Mouse (Mus musculus) hindbrain, embryonic 11.5 days (tissue): ENCODE data around the gene Mmp19. TPM values are rescaled to one million over a fixed set of nuclear protein-coding genes. Genes with fewer than 3 reads are reported as not detected.
A peak's percentile ranks its signal among the peaks of the same experiment; 100 is the strongest.

Experiments
- ATAC-seq: fragments of 200-750 bp; cut with Nextera tagmentation; 2 replicates; pipeline ENCODE4 v1.8.0; 2017; ENCODE audit warnings: mild to moderate bottlenecking, moderate TSS enrichment, moderate library complexity; ENCODE audit not compliant: low FRiP score
- DNase-seq: peaks from one replicate; pipeline ENCODE4 v3.0.0-alpha.2; 2015; ENCODE audit warnings: low spot score
- H3K27ac ChIP-seq: fragments of 300-500 bp; sonication (generic); 2 replicates; pipeline ENCODE4 v1.5.1; 2014; ENCODE audit warnings: mild to moderate bottlenecking, low read depth, low read length
- H3K27me3 ChIP-seq: fragments of 300-500 bp; sonication (generic); 2 replicates; pipeline ENCODE4 v1.6.1; 2014; ENCODE audit warnings: mild to moderate bottlenecking, low read length, moderate library complexity, mixed read lengths; ENCODE audit not compliant: control insufficient read depth, insufficient read depth
- H3K36me3 ChIP-seq: fragments of 300-500 bp; sonication (generic); 2 replicates; pipeline ENCODE4 v1.6.1; 2014; ENCODE audit warnings: mild to moderate bottlenecking, low read length, moderate library complexity, mixed read lengths; ENCODE audit not compliant: control insufficient read depth, insufficient read depth
- H3K4me1 ChIP-seq: fragments of 300-500 bp; sonication (generic); replicated peaks from 2 replicates; pipeline ENCODE4 v1.6.1; 2014; ENCODE audit warnings: low read length, mixed read lengths; ENCODE audit not compliant: control insufficient read depth, insufficient read depth
- H3K4me2 ChIP-seq: fragments of 300-500 bp; sonication (generic); replicated peaks from 2 replicates; pipeline ENCODE4 v1.6.1; 2014; ENCODE audit warnings: mild to moderate bottlenecking, low read depth, low read length
- H3K4me3 ChIP-seq: fragments of 300-500 bp; sonication (generic); 2 replicates; pipeline ENCODE4 v1.5.1; 2014; ENCODE audit warnings: low read depth, low read length
- H3K9ac ChIP-seq: fragments of 300-500 bp; sonication (generic); 2 replicates; pipeline ENCODE4 v1.6.1; 2014; ENCODE audit warnings: low read depth, low read length
- H3K9me3 ChIP-seq: fragments of 300-500 bp; sonication (generic); 2 replicates; pipeline ENCODE4 v1.6.1; 2016; ENCODE audit warnings: low read length; ENCODE audit not compliant: control insufficient read depth
- WGBS: fragments of 180-500 bp; shearing (Covaris S2); extraction: QIAGEN DNeasy Blood & Tissue Kit; methylation state at CpG from one replicate; pipeline ENCODE4 v1.1.7; 2014; 5-methylcytosine and 5-hydroxymethylcytosine counted together
- polyA plus RNA-seq: library from polyadenylated mRNA; unstranded; fragments of >200 nt; fragmentation: Nextera tagmentation; extraction: Ambion mirVana; gene quantifications from 2 replicates; pipeline ENCODE4 v1.2.1, GENCODE M21; 2014

The Mmp19 gene
- 0.27 and 0.49 TPM in 2 replicates for polyA plus RNA-seq

- H3K27ac ChIP-seq = no peak within 1 kb of the TSS
- no peaks in the 10 kb centered on the region for H3K36me3 ChIP-seq
- no peak for ATAC-seq
- H3K27me3 ChIP-seq = no peaks in the 10 kb centered on the region
- no peak for DNase-seq
- no peaks in the 10 kb centered on the region for H3K9me3 ChIP-seq
- H3K4me1 ChIP-seq = no peaks in the 10 kb centered on the region
- no peak within 1 kb of the TSS for H3K9ac ChIP-seq
- no peak within 1 kb of the TSS for H3K4me2 ChIP-seq
- 73% methylated on average over 7 of the region's 7 CpGs for WGBS
- H3K4me3 ChIP-seq = no peak within 1 kb of the TSS
Measured at GRCm38 (mm10) chr10:128790398-128791124, at the start of gene Mmp19. TSS of gene Mmp19 (plus strand) at chr10:128790910.

DNA sequence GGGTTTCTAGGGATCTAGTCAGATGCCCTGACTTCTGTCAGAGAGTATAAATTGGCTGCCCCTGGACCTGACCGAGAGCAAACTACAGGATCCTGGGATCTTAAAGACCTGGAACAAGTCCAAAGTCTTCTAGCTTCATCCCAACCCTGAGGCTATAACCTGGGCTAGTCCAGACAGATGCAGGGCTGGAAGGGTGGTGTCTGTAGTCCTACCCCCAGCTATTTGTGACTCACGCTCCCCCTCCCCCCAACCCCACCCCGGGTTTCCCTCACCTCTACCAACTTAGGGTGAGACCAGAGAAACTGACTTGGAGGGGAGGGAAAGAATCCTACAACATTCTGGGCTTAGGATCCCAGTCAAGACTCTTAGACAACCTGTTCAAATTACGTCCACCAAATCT, 48.1 kb upstream of the Mmp19 start:
- Histone ChIP-seq H3K36me3 (no peaks in the 10 kb centered on the region), H3K4me3 (no peak overlapping the region), H3K9me3 (no peaks in the 10 kb centered on the region), H3K9ac (no peak overlapping the region), H3K4me1 (0 out of 2 replicates have a peak, but pooled peaks cover 4% of the 10 kb centered on the region), H3K27me3 (peaks cover 29% of the 10 kb centered on the region), H3K27ac (no peak overlapping the region), H3K4me2 (no peak overlapping the region)
- 44% methylated on average over 4 of the region's 4 CpGs for WGBS
- DNase-seq (no peak), ATAC-seq (no peak)

GRCm38 (mm10) chr10:128743235-128743634, 47.5 kb upstream of the Mmp19 start:
- peak; percentile 31 for DNase-seq
- H3K4me2 ChIP-seq = peak overlapping the region; percentile 93
- 0 out of 2 replicates have a peak, but pooled peaks cover 4% of the 10 kb centered on the region for H3K4me1 ChIP-seq
- WGBS = 9% methylated on average over 7 of the region's 7 CpGs
- no peak overlapping the region; the same call in 1 of the 2 replicates for H3K9ac ChIP-seq
- H3K36me3 ChIP-seq = no peaks in the 10 kb centered on the region
- no peak overlapping the region for H3K27ac ChIP-seq
- peak overlapping the region; percentile 52 for H3K4me3 ChIP-seq
- ATAC-seq = no peak
- no peaks in the 10 kb centered on the region for H3K9me3 ChIP-seq
- H3K27me3 ChIP-seq = peaks cover 29% of the 10 kb centered on the region

DNA sequence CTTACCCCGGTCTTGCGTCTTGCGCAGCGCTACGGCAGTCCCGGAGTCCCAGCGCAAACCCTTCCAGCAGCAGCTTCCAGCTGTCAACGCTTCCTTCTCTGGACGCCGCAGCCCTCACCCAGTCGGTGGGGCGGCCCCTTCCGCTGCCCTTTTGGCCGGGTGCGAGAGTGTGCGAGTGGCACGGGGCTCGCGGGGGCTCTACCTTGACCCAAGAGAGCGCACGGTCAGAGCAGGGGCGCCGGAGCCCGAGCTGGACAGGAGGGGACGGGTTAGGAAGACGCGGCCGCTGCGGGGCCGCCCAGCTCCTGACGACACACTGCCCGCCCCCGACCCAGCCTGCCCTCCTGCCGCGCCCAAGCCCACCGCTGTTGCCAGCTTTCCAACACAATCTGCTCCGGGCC, 46.9 kb upstream of the Mmp19 start:
- ATAC-seq = no peak
- WGBS = 1% methylated on average over 23 of the region's 37 CpGs
- H3K27ac ChIP-seq = no peak overlapping the region
- peak overlapping the region; percentile 52 for H3K4me3 ChIP-seq
- peak overlapping the region; percentile 71 for H3K9ac ChIP-seq
- H3K4me1 ChIP-seq = 0 out of 2 replicates have a peak, but pooled peaks cover 4% of the 10 kb centered on the region
- no peaks in the 10 kb centered on the region for H3K9me3 ChIP-seq
- H3K27me3 ChIP-seq = peaks cover 29% of the 10 kb centered on the region
- DNase-seq = peak; percentile 63
- peak overlapping the region; percentile 93 for H3K4me2 ChIP-seq
- no peaks in the 10 kb centered on the region for H3K36me3 ChIP-seq

DNA sequence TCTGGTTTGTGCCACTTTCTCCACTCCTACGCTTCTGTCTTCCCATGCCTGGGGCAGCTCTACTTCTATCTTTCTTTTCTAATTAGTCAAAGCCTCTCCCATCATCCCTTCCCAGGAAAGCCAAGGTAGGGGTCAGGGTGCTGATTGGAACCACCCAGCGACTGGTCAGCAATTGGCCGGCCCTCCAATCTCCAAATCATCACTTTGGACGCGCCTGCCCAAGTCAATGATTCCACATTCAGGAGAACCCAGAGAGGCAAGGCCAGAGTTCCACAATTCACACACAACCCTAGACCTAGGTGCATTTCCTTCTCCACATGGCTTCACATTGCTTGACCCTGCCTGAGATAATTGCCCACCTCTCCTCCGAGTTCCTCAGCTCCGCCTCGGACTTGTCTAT, 46.5 kb upstream of the Mmp19 start:
- H3K4me2 ChIP-seq = peak overlapping the region; percentile 93
- ATAC-seq = no peak

DNA sequence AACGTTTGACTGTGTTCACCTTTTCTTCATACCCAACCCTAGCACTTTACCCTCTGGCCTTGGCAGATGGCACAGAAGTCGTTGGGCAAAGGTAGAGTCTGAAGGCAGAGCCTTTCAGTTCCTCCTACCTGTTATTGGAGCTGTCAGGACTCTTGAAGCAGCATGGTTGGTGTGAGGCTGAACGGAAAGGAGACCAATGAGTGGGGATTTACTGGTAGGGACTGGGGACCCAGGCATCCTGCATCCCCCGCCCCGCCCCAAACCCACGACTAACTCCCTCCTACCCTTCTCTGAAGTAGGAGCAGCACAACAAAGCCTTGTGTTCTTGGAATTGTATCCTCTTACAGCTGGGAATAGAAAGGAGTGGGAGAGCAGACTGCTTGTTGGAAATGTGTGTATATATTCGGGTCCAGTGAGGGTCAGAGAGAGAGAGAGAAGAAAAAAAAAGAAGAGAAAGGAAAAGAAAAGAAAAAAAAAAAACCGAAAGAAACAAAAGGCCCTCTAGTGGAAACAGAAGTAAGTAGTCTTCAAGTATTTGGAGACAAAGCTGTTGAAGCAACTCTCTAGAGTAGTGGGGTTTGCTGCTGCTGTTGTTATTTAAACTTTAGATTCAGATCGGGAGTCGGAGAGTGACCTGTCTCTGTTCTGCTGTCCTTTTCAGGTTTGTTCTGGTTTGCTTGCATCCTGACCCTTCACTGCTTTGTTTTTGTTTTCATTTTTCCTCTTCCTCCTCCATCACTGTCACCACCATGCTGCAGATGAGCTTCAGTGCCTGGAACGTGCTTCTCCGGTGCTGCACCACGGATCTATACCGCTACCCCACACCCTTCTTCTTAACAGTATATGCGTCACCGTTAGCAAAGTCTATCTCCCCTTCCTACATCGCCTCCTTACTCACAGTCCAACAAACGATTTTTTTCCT, 45.8 kb upstream of the Mmp19 start, which contains the start of gene Dgka:
TSS of gene Dgka (minus strand) at position 176 of the 922 bp plus-strand sequence.
- peaks cover 29% of the 10 kb centered on the region for H3K27me3 ChIP-seq

More for the DNA sequence above, 46.5 kb upstream of the Mmp19 start:
- Histone ChIP-seq H3K9me3 (no peaks in the 10 kb centered on the region), H3K36me3 (no peaks in the 10 kb centered on the region), H3K4me1 (0 out of 2 replicates have a peak, but pooled peaks cover 4% of the 10 kb centered on the region), H3K4me3 (peak overlapping the region; percentile 52), H3K27me3 (peaks cover 29% of the 10 kb centered on the region), H3K9ac (peak overlapping the region; percentile 71), H3K27ac (no peak overlapping the region)
- 14% methylated on average over 8 of the region's 8 CpGs for WGBS
- DNase-seq = peak; percentile 40

DNA sequence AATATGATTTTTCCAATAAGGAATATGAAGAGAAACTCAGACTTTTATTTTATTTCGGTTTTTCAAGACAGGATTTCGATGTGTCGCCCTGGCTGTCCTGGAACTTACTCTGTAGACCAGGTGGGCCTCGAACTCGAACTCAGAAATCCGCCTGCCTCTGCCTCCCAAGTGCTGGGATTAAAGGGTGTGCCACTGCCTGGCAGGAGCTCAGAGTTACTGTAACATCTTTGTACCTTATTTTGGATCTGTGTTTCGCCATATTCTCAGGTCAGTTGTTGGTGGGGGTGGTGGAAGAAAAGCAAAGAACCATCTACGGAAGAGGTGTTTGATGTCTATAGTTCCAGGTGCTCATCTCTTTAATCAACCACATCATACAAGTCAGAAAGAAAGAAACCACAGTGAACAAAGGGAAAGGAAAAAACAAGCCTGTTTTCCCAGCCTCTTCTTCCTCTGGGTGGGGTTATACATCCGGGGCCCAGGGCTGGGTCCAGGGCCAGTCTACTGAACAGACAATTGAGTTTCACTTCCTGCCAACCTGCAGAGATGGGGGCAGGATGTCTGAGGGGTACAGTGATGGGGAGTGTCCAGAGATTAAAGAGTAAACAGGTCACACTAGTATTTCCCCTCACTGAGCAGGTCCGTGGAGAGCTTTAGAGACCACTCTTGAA, 44.6 kb upstream of the Mmp19 start:
- Histone ChIP-seq H3K4me1 (0 out of 2 replicates have a peak, but pooled peaks cover 6% of the 10 kb centered on the region), H3K27ac (no peak overlapping the region), H3K9me3 (no peaks in the 10 kb centered on the region), H3K9ac (no peak overlapping the region), H3K27me3 (peaks cover 29% of the 10 kb centered on the region), H3K4me2 (no peak overlapping the region), H3K36me3 (no peaks in the 10 kb centered on the region), H3K4me3 (no peak overlapping the region)
- 91% methylated on average over 10 of the region's 10 CpGs for WGBS
- ATAC-seq = no peak
- DNase-seq = no peak

More for the DNA sequence above, 45.8 kb upstream of the Mmp19 start, which contains the start of gene Dgka:
- ATAC-seq (no peak), DNase-seq (peak; percentile 40)
- Histone ChIP-seq H3K4me1 (0 out of 2 replicates have a peak, but pooled peaks cover 6% of the 10 kb centered on the region), H3K36me3 (no peaks in the 10 kb centered on the region), H3K27ac (no peak within 1 kb of the TSS), H3K9me3 (no peaks in the 10 kb centered on the region), H3K9ac (peak within 1 kb of the TSS; percentile 71), H3K4me2 (peak within 1 kb of the TSS; percentile 93), H3K4me3 (peak within 1 kb of the TSS; percentile 52)
- 20% methylated on average over 18 of the region's 18 CpGs for WGBS
